Mouse (Mus musculus) MEL (cell line): ENCODE data around the gene Hsd17b14. TPM values are rescaled to one million over a fixed set of nuclear protein-coding genes. Genes with fewer than 3 reads are reported as not detected.
A peak's percentile ranks its signal among the peaks of the same experiment; 100 is the strongest.

ENCODE experiments used
- DNase-seq: peaks from one replicate; pipeline ENCODE4 v3.0.0; 2011; ENCODE audit warnings: low read depth, low spot score
- H3K27ac ChIP-seq: 2 replicates; pipeline ENCODE4 v1.5.1; 2012; ENCODE audit warnings: low read depth, mild to moderate bottlenecking, control low read depth, low read length, moderate library complexity; ENCODE audit not compliant: control insufficient read depth
- H3K27me3 ChIP-seq, 2 experiments: fragments of 150-350 bp in 1 of 2; sonication (generic) in 1 of 2; 2 replicates each; pipeline ENCODE4 v1.6.1; 2012; ENCODE audit warnings: low read length in 2 of 2, mild to moderate bottlenecking in 2 of 2, improper control_type of control experiment in 1 of 2, moderate library complexity in 1 of 2; ENCODE audit not compliant: insufficient read depth in 2 of 2, control insufficient read depth in 1 of 2
- H3K36me3 ChIP-seq, 2 experiments: 2 replicates each; pipeline ENCODE4 v1.6.1; 2012 to 2014; ENCODE audit warnings: low read length in 2 of 2, improper control_type of control experiment in 1 of 2, inconsistent platforms in 1 of 2, mild to moderate bottlenecking in 1 of 2; ENCODE audit not compliant: insufficient read depth in 2 of 2, control insufficient read depth in 1 of 2
- H3K4me1 ChIP-seq, 2 experiments: fragments of 150-350 bp in 1 of 2; sonication (generic) in 1 of 2; 2 replicates each; pipeline ENCODE4 v1.6.1; 2012; ENCODE audit warnings: low read length in 2 of 2, improper control_type of control experiment in 1 of 2, mild to moderate bottlenecking in 1 of 2; ENCODE audit not compliant: insufficient read depth in 2 of 2, control insufficient read depth in 1 of 2
- H3K4me3 ChIP-seq, 2 experiments: fragments of 150-350 bp in 1 of 2; sonication (generic) in 1 of 2; 2 replicates each; pipeline ENCODE4 v1.5.1; 2012; ENCODE audit warnings: low read depth in 2 of 2, low read length in 2 of 2, mild to moderate bottlenecking in 2 of 2, moderate library complexity in 2 of 2, control low read depth in 1 of 2, improper control_type of control experiment in 1 of 2; ENCODE audit not compliant: control insufficient read depth in 1 of 2, insufficient read depth in 1 of 2
- H3K79me2 ChIP-seq: 2 replicates; pipeline ENCODE4 v1.6.1; 2012; ENCODE audit warnings: mild to moderate bottlenecking, low read length, moderate library complexity; ENCODE audit not compliant: control insufficient read depth, poor library complexity, insufficient read depth
- H3K9ac ChIP-seq: 2 replicates; pipeline ENCODE4 v1.6.1; 2012; ENCODE audit warnings: low read depth, mild to moderate bottlenecking, control low read depth, low read length, moderate library complexity; ENCODE audit not compliant: control insufficient read depth, poor library complexity, severe bottlenecking
- H3K9me3 ChIP-seq: fragments of 150-350 bp; sonication (generic); replicated peaks from 2 replicates; pipeline ENCODE4 v1.6.1; 2012; ENCODE audit warnings: mild to moderate bottlenecking, low read length, improper control_type of control experiment, moderate library complexity; ENCODE audit not compliant: insufficient read depth
- CHD1 ChIP-seq: IDR thresholded peaks from 2 replicates; pipeline ENCODE4 v1.6.1; 2012; ENCODE audit warnings: low read depth, mild to moderate bottlenecking, inconsistent platforms, low read length, improper control_type of control experiment
- CTCF ChIP-seq, 3 experiments: IDR thresholded peaks in 2 of 3; conservative IDR thresholded peaks in 1 of 3; 2 replicates each; pipeline ENCODE4 v1.5.1; 2011 to 2012; ENCODE audit warnings: low read length in 3 of 3, low read depth in 2 of 3, mild to moderate bottlenecking in 2 of 3, improper control_type of control experiment in 1 of 3, inconsistent platforms in 1 of 3, mixed read lengths in 1 of 3, moderate library complexity in 1 of 3; ENCODE audit not compliant: control insufficient read depth in 1 of 3, insufficient read depth in 1 of 3, poor library complexity in 1 of 3, severe bottlenecking in 1 of 3
- E2F4 ChIP-seq: IDR thresholded peaks from 2 replicates; pipeline ENCODE4 v1.6.1; 2011; ENCODE audit warnings: low read depth, low read length, improper control_type of control experiment, borderline replicate concordance
- ELF1 ChIP-seq: IDR thresholded peaks from 2 replicates; pipeline ENCODE4 v1.6.1; 2014; ENCODE audit warnings: low read depth, mild to moderate bottlenecking, inconsistent platforms, low read length, improper control_type of control experiment, moderate library complexity
- EP300 ChIP-seq, 2 experiments: IDR thresholded peaks; 2 replicates each; pipeline ENCODE4 v1.6.1; 2011; ENCODE audit warnings: improper control_type of control experiment in 2 of 2, low read length in 2 of 2, low read depth in 1 of 2, mild to moderate bottlenecking in 1 of 2
- ETS1 ChIP-seq: IDR thresholded peaks from 2 replicates; pipeline ENCODE4 v1.6.1; 2012; ENCODE audit warnings: low read depth, mild to moderate bottlenecking, inconsistent platforms, low read length, improper control_type of control experiment, moderate library complexity
- GABPA ChIP-seq: IDR thresholded peaks from 2 replicates; pipeline ENCODE4 v1.6.1; 2012; ENCODE audit warnings: low read depth, mild to moderate bottlenecking, inconsistent platforms, low read length, improper control_type of control experiment, moderate library complexity
- MAFK ChIP-seq: IDR thresholded peaks from 2 replicates; pipeline ENCODE4 v1.6.1; 2011; ENCODE audit warnings: low read depth, mild to moderate bottlenecking, low read length, improper control_type of control experiment, borderline replicate concordance
- MAX ChIP-seq: IDR thresholded peaks from 2 replicates; pipeline ENCODE4 v1.6.1; 2011; ENCODE audit warnings: low read length, improper control_type of control experiment
- MYB ChIP-seq: IDR thresholded peaks from 2 replicates; pipeline ENCODE4 v1.6.1; 2011; ENCODE audit warnings: mild to moderate bottlenecking, low read depth, low read length, improper control_type of control experiment
- NRF1 ChIP-seq: IDR thresholded peaks from 2 replicates; pipeline ENCODE4 v1.6.1; 2014; ENCODE audit warnings: low read depth, mild to moderate bottlenecking, inconsistent platforms, low read length, improper control_type of control experiment, moderate library complexity; ENCODE audit not compliant: poor library complexity, insufficient read depth, severe bottlenecking
- POLR2AphosphoS5 ChIP-seq: IDR thresholded peaks from 2 replicates; pipeline ENCODE4 v1.6.1; 2012; ENCODE audit warnings: low read depth, borderline replicate concordance, mild to moderate bottlenecking, inconsistent platforms, low read length, moderate library complexity, mixed read lengths
- TAL1 ChIP-seq: IDR thresholded peaks from 2 replicates; pipeline ENCODE4 v1.6.1; 2012; ENCODE audit warnings: mild to moderate bottlenecking, inconsistent platforms, low read length, moderate library complexity, mixed read lengths
- UBTF ChIP-seq: IDR thresholded peaks from 2 replicates; pipeline ENCODE4 v1.6.1; 2012; ENCODE audit warnings: low read depth, mild to moderate bottlenecking, inconsistent platforms, low read length, improper control_type of control experiment, moderate library complexity, borderline replicate concordance; ENCODE audit not compliant: insufficient read depth
- USF1 ChIP-seq: IDR thresholded peaks from 2 replicates; pipeline ENCODE4 v1.6.1; 2014; ENCODE audit warnings: low read depth, mild to moderate bottlenecking, inconsistent platforms, low read length, improper control_type of control experiment, moderate library complexity
- ZKSCAN1 ChIP-seq: IDR thresholded peaks from 2 replicates; pipeline ENCODE4 v1.6.1; 2012; ENCODE audit warnings: low read depth, mild to moderate bottlenecking, inconsistent platforms, low read length, improper control_type of control experiment, moderate library complexity
- ZNF384 ChIP-seq: IDR thresholded peaks from 2 replicates; pipeline ENCODE4 v1.6.1; 2012; ENCODE audit warnings: low read depth, mild to moderate bottlenecking, inconsistent platforms, low read length, improper control_type of control experiment
- polyA plus RNA-seq, 2 experiments: library from polyadenylated mRNA; stranded (reverse) in 1 of 2; unstranded in 1 of 2; fragments of >175 nt in 1 of 2; fragments of >200 nt in 1 of 2; gene quantifications; 2 replicates each; pipeline versions ENCODE4 v1.2.1 to v1.2.4; 2012; ENCODE audit warnings: low replicate concordance in 2 of 2, low read depth in 1 of 2; ENCODE audit not compliant: insufficient read length in 2 of 2, insufficient read depth in 1 of 2, missing spikeins in 1 of 2
- total RNA-seq: library from RNA; depleted of rRNA; stranded (reverse); fragments of 300-350 nt; gene quantifications from 2 replicates; pipeline ENCODE4 v1.2.3, GENCODE M21; 2012

The Hsd17b14 gene
- total and polyA plus RNA-seq, 3 experiments, result 2.0 to 9.3 TPM; not detected in 1

DNA sequence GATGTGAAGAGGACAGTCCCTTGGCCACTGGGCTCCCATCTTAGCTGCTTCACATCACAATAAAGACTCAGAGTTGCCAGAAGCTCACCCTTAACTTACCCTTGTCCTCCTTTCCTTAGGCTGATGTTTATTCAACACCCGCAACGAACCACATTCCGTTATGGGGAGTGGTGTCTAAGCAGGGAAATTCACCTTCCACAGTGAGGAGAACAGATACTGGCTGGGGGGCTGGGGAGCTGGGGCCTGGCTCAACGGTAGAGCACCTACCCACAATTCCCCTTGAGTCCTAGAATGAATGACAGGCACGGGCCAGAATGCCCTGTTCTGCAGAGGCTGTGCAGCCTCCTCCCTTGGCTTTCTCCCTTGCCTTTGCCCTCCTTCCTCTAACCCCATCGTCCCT is 4.2 kb downstream of the Hsd17b14 start:
- no peak overlapping the region for H3K4me3 ChIP-seq
- DNase-seq, result no peak
- H3K27me3 ChIP-seq, result no peaks in the 10 kb centered on the region
- peaks cover 0 to 10% of the 10 kb centered on the region in 2 experiments; a peak in 2 of 4 replicates for H3K4me1 ChIP-seq
- H3K9me3 ChIP-seq, result no peaks in the 10 kb centered on the region
- H3K79me2 ChIP-seq, result no peaks in the 10 kb centered on the region; the same call in 1 of the 2 replicates
- 0 out of 4 replicates have a peak, but pooled peaks cover 0 to 2% of the 10 kb centered on the region in 2 experiments for H3K36me3 ChIP-seq
- no peak overlapping the region for H3K9ac ChIP-seq
- TF ChIP-seq ZNF384 (no peak), UBTF (no peak), GABPA (no peak), CTCF (IDR thresholded peaks at IDR 0.05 in 2 of 3, conservative IDR thresholded peaks at IDR 0.05 in 1 of 3; ENCODE audit: control insufficient read depth in 1 of 3, insufficient read depth in 1 of 3, low read depth in 2 of 3, low read length in 3 of 3, poor library complexity in 1 of 3, severe bottlenecking in 1 of 3) (no peak), ZKSCAN1 (no peak), USF1 (no peak), MYB (no peak), POLR2AphosphoS5 (no peak), NRF1 (no peak), E2F4 (no peak), MAX (no peak), MAFK (no peak), TAL1 (no peak), CHD1 (no peak), ELF1 (no peak)
- H3K27ac ChIP-seq, result no peak overlapping the region

DNA sequence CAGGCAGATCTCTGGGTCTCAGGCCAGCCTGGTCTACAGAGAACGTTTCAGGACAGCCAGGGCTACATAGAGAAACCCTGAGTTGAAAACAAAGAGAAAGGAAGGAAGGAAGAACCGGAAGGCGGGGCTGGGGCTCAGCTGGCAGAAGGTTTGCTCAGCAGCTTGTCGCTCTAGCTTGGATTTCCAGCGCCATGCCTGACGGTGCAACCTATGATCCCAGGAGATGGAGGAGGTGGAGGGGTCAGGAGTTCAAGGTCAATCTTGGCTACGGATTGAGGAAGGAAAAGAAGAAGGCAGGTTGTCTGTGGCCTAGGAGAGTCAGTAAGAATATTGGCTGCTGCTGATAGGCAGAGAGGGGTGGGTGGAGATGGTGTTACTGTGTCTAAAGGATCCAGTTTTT is 5.5 kb downstream of the Hsd17b14 start:
- H3K4me1 ChIP-seq, result peaks cover 0 to 10% of the 10 kb centered on the region in 2 experiments; a peak in 2 of 4 replicates
- H3K27ac ChIP-seq, result no peak overlapping the region; the same call in 1 of the 2 replicates
- peak overlapping the region; percentile 53 to 60 for H3K4me3 ChIP-seq
- TF ChIP-seq EP300 (IDR thresholded peaks at IDR 0.05; ENCODE audit: low read depth in 1 of 2, low read length in 2 of 2), result 0 out of 4 replicates have a peak, but pooled peaks of 1 of the 2 experiments have one; percentile 4
- 0 out of 2 replicates have a peak, but pooled peaks have one; percentile 25 for TF ChIP-seq CHD1
- no peak for TF ChIP-seq MAFK
- TF ChIP-seq ETS1, result peak; percentile 42
- no peak for TF ChIP-seq ZNF384
- 0 out of 2 replicates have a peak, but pooled peaks have one; percentile 18 for TF ChIP-seq MAX
- H3K9ac ChIP-seq, result peak overlapping the region; percentile 72
- no peaks in the 10 kb centered on the region for H3K9me3 ChIP-seq
- no peaks in the 10 kb centered on the region; the same call in 1 of the 2 replicates for H3K79me2 ChIP-seq
- H3K27me3 ChIP-seq, result no peaks in the 10 kb centered on the region
- H3K36me3 ChIP-seq, result 0 out of 4 replicates have a peak, but pooled peaks cover 0 to 2% of the 10 kb centered on the region in 2 experiments
- peak; percentile 53 for DNase-seq
